ENCODE assay signal across 14 mouse cellular contexts in genomic region chr6:145592036-145592435, GRCm38 (mm10). TPM values are rescaled to one million over a fixed set of nuclear protein-coding genes. Genes with fewer than 3 reads are reported as not detected.
DNase-seq lines count a peak whose midpoint lies in the region; ATAC-seq and TF ChIP-seq lines count a peak whose summit lies in the region.
"Had no signal": no experiment of that assay in that cellular context is flagged by ENCODE, and none has a peak within 500 bp of the region (broad histone marks: within the 10 kb centered on the region; RNA-seq: fewer than 3 reads in every experiment).

No protein-coding gene starts in this region.

- TF ChIP-seq EP300 in liver, postnatal 0 days (IDR thresholded peaks at IDR 0.05; ENCODE audit: low read depth) = no peak

- no peak overlapping the region for H3K9ac ChIP-seq in forebrain, embryonic 14.5 days (ENCODE audit: low read length)
- no peak overlapping the region for H3K9ac ChIP-seq in liver, adult 2 months (ENCODE audit: low read depth, low read length)
- H3K9ac ChIP-seq in liver, postnatal 0 days (replicated peaks) = no peak overlapping the region
- no peak overlapping the region for H3K9ac ChIP-seq in intestine, embryonic 15.5 days
- no peak overlapping the region; the same call in 1 of the 2 replicates for H3K9ac ChIP-seq in neural tube, embryonic 15.5 days (replicated peaks)

- ATAC-seq in forebrain, embryonic 14.5 days = peak; percentile 10; the same call in 1 of the 2 replicates
- ATAC-seq in liver, postnatal 0 days = no peak
- ATAC-seq in intestine, embryonic 15.5 days = peak; percentile 18; the same call in 1 of the 2 replicates
- ATAC-seq in neural tube, embryonic 15.5 days (ENCODE audit: low FRiP score) = no peak

- TF ChIP-seq POLR2A in liver, adult 2 months (IDR thresholded peaks at IDR 0.05; ENCODE audit: extremely low read depth, insufficient read depth, low read length) = no peak

- H3K79me2 ChIP-seq in liver, adult 2 months (ENCODE audit: control insufficient read depth, insufficient read depth, low read length) = no peaks in the 10 kb centered on the region

- peaks cover 5% of the 10 kb centered on the region; the same call in 1 of the 2 replicates for H3K4me1 ChIP-seq in forebrain, embryonic 14.5 days (ENCODE audit: control insufficient read depth, insufficient read depth, low read length)
- H3K4me1 ChIP-seq in forebrain, embryonic 10.5 days = peaks cover 15% of the 10 kb centered on the region
- peaks cover 11% of the 10 kb centered on the region for H3K4me1 ChIP-seq in liver, adult 2 months (ENCODE audit: control insufficient read depth, insufficient read depth, low read length)
- H3K4me1 ChIP-seq in liver, postnatal 0 days (ENCODE audit: insufficient read depth) = peaks cover 12% of the 10 kb centered on the region
- peaks cover 18% of the 10 kb centered on the region for H3K4me1 ChIP-seq in intestine, embryonic 15.5 days (replicated peaks)
- peaks cover 14% of the 10 kb centered on the region for H3K4me1 ChIP-seq in neural tube, embryonic 15.5 days

- H3K9me3 ChIP-seq in forebrain, embryonic 14.5 days (replicated peaks; ENCODE audit: control insufficient read depth, low read length) = no peaks in the 10 kb centered on the region
- no peaks in the 10 kb centered on the region for H3K9me3 ChIP-seq in forebrain, embryonic 10.5 days
- no peaks in the 10 kb centered on the region for H3K9me3 ChIP-seq in liver, postnatal 0 days (ENCODE audit: low read length)
- H3K9me3 ChIP-seq in intestine, embryonic 15.5 days = no peaks in the 10 kb centered on the region
- no peaks in the 10 kb centered on the region for H3K9me3 ChIP-seq in neural tube, embryonic 15.5 days (replicated peaks)

- H3K4me2 ChIP-seq in forebrain, embryonic 14.5 days (ENCODE audit: low read length) = no peak overlapping the region
- H3K4me2 ChIP-seq in liver, postnatal 0 days (ENCODE audit: low read depth, low read length) = no peak overlapping the region
- H3K4me2 ChIP-seq in intestine, embryonic 15.5 days (replicated peaks) = no peak overlapping the region
- no peak overlapping the region for H3K4me2 ChIP-seq in neural tube, embryonic 15.5 days

- no peaks in the 10 kb centered on the region for H3K36me3 ChIP-seq in forebrain, embryonic 14.5 days (ENCODE audit: control insufficient read depth, insufficient read depth, low read length)
- H3K36me3 ChIP-seq in forebrain, embryonic 10.5 days (replicated peaks) = no peaks in the 10 kb centered on the region
- no peaks in the 10 kb centered on the region for H3K36me3 ChIP-seq in liver, adult 2 months (ENCODE audit: control insufficient read depth, insufficient read depth, low read length)
- H3K36me3 ChIP-seq in liver, postnatal 0 days (replicated peaks; ENCODE audit: insufficient read depth, low read length) = no peaks in the 10 kb centered on the region
- no peaks in the 10 kb centered on the region for H3K36me3 ChIP-seq in intestine, embryonic 15.5 days
- no peaks in the 10 kb centered on the region for H3K36me3 ChIP-seq in neural tube, embryonic 15.5 days

- no peak overlapping the region for H3K4me3 ChIP-seq in forebrain, embryonic 14.5 days (ENCODE audit: low read depth, low read length)
- H3K4me3 ChIP-seq in forebrain, embryonic 10.5 days = no peak overlapping the region
- no peak overlapping the region for H3K4me3 ChIP-seq in liver, adult 2 months (ENCODE audit: insufficient read depth, low read depth, low read length)
- no peak overlapping the region for H3K4me3 ChIP-seq in liver, postnatal 0 days (ENCODE audit: low read depth, low read length)
- no peak overlapping the region for H3K4me3 ChIP-seq in intestine, embryonic 15.5 days (replicated peaks)
- no peak overlapping the region for H3K4me3 ChIP-seq in neural tube, embryonic 15.5 days (replicated peaks)

- H3K27ac ChIP-seq in forebrain, embryonic 14.5 days (ENCODE audit: low read depth, low read length) = peak overlapping the region; percentile 39; the same call in 1 of the 2 replicates
- no peak overlapping the region for H3K27ac ChIP-seq in forebrain, embryonic 10.5 days
- no peak overlapping the region for H3K27ac ChIP-seq in liver, adult 2 months (replicated peaks; ENCODE audit: insufficient read depth, low read depth, low read length)
- H3K27ac ChIP-seq in liver, postnatal 0 days (ENCODE audit: low read depth) = no peak overlapping the region
- peak overlapping the region; percentile 80 for H3K27ac ChIP-seq in intestine, embryonic 15.5 days
- H3K27ac ChIP-seq in neural tube, embryonic 15.5 days (replicated peaks) = peak overlapping the region; percentile 33
- H3K27ac ChIP-seq: macrophage had no signal

- TF ChIP-seq CTCF in liver, adult 2 months (IDR thresholded peaks at IDR 0.05; ENCODE audit: low read depth, low read length) = no peak
- no peak for TF ChIP-seq CTCF in liver, postnatal 0 days (IDR thresholded peaks at IDR 0.05; ENCODE audit: low read depth)

- DNase-seq in forebrain, embryonic 14.5 days (ENCODE audit: low spot score) = no peak
- no peak for DNase-seq in forebrain, embryonic 10.5 days (ENCODE audit: extremely low spot score, low spot score)
- peak; percentile 55 for DNase-seq in liver, adult 2 months (ENCODE audit: extremely low read depth, low read depth, low spot score)
- no peak for DNase-seq in liver, postnatal 0 days
- no peak for DNase-seq in layer of hippocampus, adult 11-12 months (ENCODE audit: low spot score)
- DNase-seq in adrenal gland, postnatal 4 days (ENCODE audit: low spot score in 2 of 2) = no peak
- DNase-seq: kidney, postnatal 25 days; right cerebral cortex, postnatal 4 days; thymus, adult 18-20 months had no signal

- WGBS in forebrain, embryonic 14.5 days = 81% methylated on average over 6 of the region's 6 CpGs
- WGBS in forebrain, embryonic 10.5 days = 80% methylated on average over 6 of the region's 6 CpGs
- WGBS in liver, adult 2 months = 21% methylated on average over 6 of the region's 6 CpGs
- WGBS in liver, postnatal 0 days (ENCODE audit: insufficient replicate concordance) = 65% methylated on average over 6 of the region's 6 CpGs
- WGBS in intestine, embryonic 15.5 days = 56% methylated on average over 6 of the region's 6 CpGs
- 69% methylated on average over 6 of the region's 6 CpGs for WGBS in neural tube, embryonic 15.5 days

- H3K27me3 ChIP-seq in forebrain, embryonic 14.5 days (replicated peaks; ENCODE audit: control insufficient read depth, insufficient read depth, low read length) = no peaks in the 10 kb centered on the region
- no peaks in the 10 kb centered on the region for H3K27me3 ChIP-seq in forebrain, embryonic 10.5 days (ENCODE audit: poor library complexity, severe bottlenecking)
- H3K27me3 ChIP-seq in liver, adult 2 months (ENCODE audit: control insufficient read depth, insufficient read depth, low read length) = no peaks in the 10 kb centered on the region
- no peaks in the 10 kb centered on the region for H3K27me3 ChIP-seq in liver, postnatal 0 days (ENCODE audit: insufficient read depth, low read length)
- no peaks in the 10 kb centered on the region for H3K27me3 ChIP-seq in intestine, embryonic 15.5 days (replicated peaks)
- no peaks in the 10 kb centered on the region for H3K27me3 ChIP-seq in neural tube, embryonic 15.5 days (replicated peaks)

RNA-seq across cellular contexts. Expression of gene Lmntd1, which starts 22.1 kb away (rescaled TPM):
- 0.93 and 0.95 TPM in 2 replicates for polyA plus RNA-seq in forebrain, embryonic 14.5 days (2014; fragmentation: Nextera tagmentation; extraction: Ambion mirVana)
- 0.15 and 0.37 TPM in 2 replicates for polyA plus RNA-seq in forebrain, embryonic 10.5 days (2016; fragmentation: Nextera tagmentation; extraction: Ambion mirVana)
- not detected in 2 replicates for total RNA-seq in liver, adult 2 months (2014; rRNA removed)
- not detected in 2 replicates for polyA plus RNA-seq in liver, adult 2 months (2012; rRNA removed)
- polyA plus RNA-seq in liver, postnatal 0 days (2015; fragmentation: Nextera tagmentation; extraction: Ambion mirVana) = not detected in 2 replicates
- polyA plus RNA-seq in intestine, embryonic 15.5 days (2015; fragmentation: Nextera tagmentation; extraction: Ambion mirVana) = 0.73 and 0.80 TPM in 2 replicates
- polyA plus RNA-seq in neural tube, embryonic 15.5 days (2015; fragmentation: Nextera tagmentation; extraction: Ambion mirVana) = 0.63 TPM in 2 replicates
- total RNA-seq in adrenal gland, postnatal 4 days (2021) = 1 to 10 TPM; 2.9 to 3.9 TPM
- polyA plus RNA-seq: macrophage had no signal

RNA-seq across cellular contexts. Expression of gene Tuba3b, which starts 23.5 kb away (rescaled TPM):
- not detected in 2 replicates for polyA plus RNA-seq in forebrain, embryonic 14.5 days (2014; fragmentation: Nextera tagmentation; extraction: Ambion mirVana)
- polyA plus RNA-seq in forebrain, embryonic 10.5 days (2016; fragmentation: Nextera tagmentation; extraction: Ambion mirVana) = not detected in 2 replicates
- not detected in 2 replicates for total RNA-seq in liver, adult 2 months (2014; rRNA removed)
- not detected in 2 replicates for polyA plus RNA-seq in liver, adult 2 months (2012; rRNA removed)
- polyA plus RNA-seq in liver, postnatal 0 days (2015; fragmentation: Nextera tagmentation; extraction: Ambion mirVana) = not detected in 2 replicates
- not detected in 2 replicates for polyA plus RNA-seq in intestine, embryonic 15.5 days (2015; fragmentation: Nextera tagmentation; extraction: Ambion mirVana)
- polyA plus RNA-seq in neural tube, embryonic 15.5 days (2015; fragmentation: Nextera tagmentation; extraction: Ambion mirVana) = not detected in 2 replicates
- not detected for total RNA-seq in adrenal gland, postnatal 4 days (2021)
- total RNA-seq: adrenal gland, adult 18-20 months; neutrophil, adult 5-6 weeks had no signal
- polyA plus RNA-seq: macrophage had no signal

Comparison
In these comparisons a context has a peak if more than half of its experiments do, and no peak if none do; other contexts are left out.
1. H3K27ac ChIP-seq: peak in forebrain, embryonic 14.5 days (single experiment), intestine, embryonic 15.5 days (single experiment) and neural tube, embryonic 15.5 days (single experiment); none in forebrain, embryonic 10.5 days (single experiment), liver, adult 2 months (single experiment) and liver, postnatal 0 days (single experiment).
2. ATAC-seq: peak in forebrain, embryonic 14.5 days (single experiment) and intestine, embryonic 15.5 days (single experiment); none in liver, postnatal 0 days (single experiment) and neural tube, embryonic 15.5 days (single experiment).